Mouse (Mus musculus): ENCODE measurements around the gene Zmym6.
A peak's percentile ranks its signal among the peaks of the same experiment; 100 is the strongest.
"Not testable (repeated sequence)": the region's sequence is repeated elsewhere in the genome, so short reads cannot be mapped to it uniquely, and the experiment has no call there.

Zmym6 gene

DNA sequence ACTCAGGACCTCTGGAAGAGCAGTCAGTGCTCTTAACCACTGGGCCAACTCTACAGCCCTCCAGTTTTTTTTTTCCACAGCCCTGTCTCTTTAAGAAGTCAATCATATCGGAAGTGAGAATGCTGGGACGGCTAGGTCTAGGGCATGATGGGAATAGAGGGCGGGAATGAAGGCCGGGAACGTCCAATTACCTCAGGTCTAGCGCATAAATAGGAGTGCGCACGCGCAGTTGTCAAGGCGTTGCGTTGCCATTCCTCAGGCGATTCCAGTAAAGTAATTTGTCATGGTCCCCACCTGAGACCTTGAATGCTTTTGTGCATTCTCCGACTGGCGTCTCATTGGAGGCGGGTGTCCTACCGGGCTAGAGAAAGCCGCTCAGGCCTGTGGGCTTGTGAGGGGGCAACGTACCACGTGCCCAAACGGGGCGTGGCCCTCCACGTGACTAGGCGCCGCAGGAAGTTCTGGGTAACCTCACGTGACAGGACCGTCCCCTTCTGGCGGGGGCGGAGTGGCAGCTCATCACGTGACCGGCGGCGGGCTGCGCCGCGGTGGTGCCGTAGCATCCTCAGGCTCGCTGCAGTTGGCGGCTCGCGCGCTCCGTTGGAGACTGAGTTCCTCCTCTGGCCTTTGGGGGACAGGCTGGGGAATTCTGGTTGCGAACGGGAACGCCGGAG, at the start of gene Zmym6:
Zmym6 (plus strand) TSS at position 509 of the 674 bp plus-strand sequence.
- peak; percentile 99 for DNase-seq

DNA sequence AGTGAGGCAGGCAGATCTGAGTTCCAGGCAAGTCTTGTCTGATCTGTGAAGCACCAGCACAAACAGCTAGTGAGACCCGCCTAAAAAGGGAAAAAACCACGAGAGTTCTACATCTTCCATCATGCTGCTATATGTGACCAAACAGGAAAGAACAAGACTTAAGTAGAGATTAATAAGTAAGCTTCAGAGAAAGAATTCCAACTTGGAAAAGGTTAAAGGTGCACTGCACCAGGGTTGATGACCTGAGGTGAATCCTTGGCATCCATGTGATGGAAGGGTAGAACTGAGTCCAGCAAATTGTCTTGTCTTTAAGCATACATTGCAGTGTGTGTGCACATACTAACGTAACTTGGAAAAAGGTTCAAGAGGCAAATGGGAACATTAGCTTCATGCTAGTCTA, 40.0 kb upstream of the Zmym6 start:
- DNase-seq = no peak

DNA sequence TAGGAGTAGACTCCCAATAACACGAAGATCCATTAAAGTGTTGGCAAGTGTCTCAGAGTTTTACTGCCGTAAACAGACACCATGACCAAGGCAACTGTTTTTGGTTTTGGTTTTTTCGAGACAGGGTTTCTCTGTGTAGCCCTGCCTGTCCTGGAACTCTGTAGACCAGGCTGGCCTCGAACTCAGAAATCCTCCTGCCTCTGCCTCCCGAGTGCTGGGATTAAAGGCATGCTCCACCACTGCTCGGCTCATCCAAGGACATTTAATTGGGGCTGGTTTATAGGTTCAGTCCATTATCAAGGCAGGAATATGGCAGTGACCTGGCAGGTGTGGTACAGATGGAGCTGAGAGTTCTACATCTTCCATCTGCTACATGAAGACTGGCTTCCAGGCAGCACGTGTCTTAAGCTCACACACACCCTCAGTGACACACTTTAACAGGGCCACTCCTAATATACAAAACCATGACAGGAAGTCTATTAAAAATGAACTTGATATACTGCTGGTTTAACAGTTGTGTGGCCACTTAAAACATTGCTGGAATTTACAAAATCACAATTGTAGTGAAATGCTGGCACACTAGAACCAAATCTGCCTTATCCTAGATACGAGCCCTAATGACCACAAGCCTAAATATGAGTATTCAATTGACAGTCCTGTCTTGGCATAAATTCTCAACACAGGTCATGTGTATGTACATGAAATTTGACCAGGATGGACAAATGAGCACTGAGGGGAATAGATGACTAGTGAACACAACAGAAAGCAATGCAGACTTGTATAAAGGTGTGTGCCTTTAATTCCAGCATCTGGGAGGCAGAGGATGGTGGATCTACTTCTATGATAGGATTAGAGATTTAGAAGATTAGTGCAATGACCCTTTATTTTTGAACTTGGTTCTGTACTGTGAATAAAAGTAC, 39.0 kb upstream of the Zmym6 start:
- no peak for DNase-seq

DNA sequence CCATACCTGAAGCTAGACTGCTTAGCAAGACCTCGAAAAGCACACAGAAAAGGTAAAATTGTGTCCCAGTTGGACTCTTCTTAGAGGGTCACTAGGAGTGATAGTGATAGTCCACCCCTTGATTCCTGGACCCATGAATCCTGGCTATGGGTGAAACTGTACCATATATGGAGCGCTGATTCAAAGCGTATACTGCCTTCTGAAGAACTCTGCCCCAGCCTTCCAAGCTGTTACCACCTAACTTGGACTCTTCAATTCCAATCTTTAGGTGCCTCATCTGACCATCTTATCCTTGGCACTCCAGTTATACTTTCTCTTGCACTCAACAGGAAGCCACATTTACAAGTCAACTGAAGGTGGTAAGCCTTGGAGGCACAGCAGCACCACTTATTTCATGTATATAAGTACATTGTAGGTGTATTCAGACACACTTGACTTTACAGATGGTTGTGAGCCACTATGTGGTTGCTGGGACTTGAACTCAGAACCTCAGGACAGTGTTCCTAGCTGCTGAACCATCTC, 38.3 kb upstream of the Zmym6 start:
- DNase-seq = no peak

DNA sequence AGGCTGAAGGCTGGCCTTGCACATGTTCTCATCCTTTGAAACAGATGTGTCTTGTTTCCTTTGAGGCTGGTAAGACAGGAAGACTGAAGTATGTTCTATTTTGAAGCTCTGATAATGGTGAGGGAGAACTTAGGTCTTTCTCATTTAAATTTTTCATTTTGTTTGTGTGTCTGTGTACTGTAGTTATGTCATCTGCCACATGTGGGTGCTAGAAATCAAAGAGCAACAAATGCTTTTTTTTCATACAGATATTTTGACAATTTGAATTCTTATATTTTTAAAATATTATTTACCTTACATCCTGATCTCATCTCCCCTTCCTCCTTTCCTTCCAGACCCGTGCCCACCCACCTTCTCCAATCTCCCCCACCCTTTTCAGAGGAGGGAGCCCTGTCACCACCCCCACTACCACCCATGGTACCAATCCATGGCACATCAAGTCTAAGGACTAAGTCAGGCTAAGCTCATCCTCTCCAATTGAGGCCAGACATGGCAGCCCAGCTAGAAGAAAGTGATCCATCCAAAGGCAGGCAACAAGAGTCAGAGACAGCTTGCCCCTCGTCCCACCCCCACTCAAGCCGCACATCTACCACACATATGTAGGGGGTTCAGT, 37.2 kb upstream of the Zmym6 start:
- no peak for DNase-seq

DNA sequence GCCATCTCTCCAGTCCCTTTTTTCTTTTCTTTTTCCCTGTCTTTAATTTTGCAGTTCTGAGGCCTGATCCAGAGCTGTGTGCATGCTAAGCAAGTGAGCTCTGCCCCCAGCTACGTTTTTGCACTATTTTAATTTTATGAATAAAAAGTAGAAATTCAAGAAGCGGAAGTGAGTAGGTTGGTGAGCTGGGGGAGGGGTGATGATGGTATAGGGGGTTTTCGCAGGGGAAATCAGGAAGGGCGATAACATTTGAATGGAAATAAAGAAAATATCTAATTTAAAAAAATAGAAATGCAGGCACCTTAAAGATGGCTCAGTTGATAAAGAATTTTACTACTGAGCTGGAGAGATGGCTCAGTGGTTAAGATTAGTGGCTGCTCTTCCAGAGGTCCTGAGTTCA, 33.6 kb upstream of the Zmym6 start:
- no peak for DNase-seq

DNA sequence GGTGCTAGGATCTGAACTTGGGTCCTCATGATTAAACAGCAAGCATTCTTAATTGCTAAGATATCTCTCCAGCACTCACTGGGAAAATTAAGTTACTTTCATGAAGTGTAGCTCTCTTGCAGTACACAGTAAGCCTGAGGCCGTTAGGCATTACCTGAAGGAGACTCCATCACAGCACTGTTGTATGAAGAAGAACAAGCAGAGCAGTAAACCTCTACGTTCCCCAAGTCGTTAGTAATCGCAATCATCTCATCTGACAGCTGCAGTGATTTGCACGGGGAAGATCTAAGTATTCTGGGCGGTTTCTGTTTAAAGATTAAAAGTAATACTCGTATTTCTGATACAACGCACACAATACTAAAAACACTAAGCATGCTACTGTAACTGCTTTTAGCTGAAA, 26.1 kb upstream of the Zmym6 start:
- no peak for DNase-seq

DNA sequence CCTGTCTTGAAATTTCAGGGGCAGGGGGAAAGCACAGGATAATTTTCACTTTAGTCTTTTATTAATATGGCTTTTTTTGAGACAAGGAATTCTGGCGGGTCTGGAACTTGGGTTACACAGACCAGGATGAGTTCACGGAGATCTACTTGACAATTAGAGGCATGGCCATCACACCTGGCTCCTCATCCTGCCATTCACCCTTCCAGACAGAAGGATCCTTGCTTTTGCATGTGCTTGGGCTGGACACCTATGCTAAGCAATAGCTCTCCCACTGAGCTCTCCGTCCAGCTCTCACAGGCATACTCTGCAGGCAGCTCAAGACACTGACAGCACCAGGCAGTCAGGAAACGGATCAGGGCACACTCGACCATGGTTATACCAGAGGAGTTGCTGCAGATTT, 24.1 kb upstream of the Zmym6 start:
- DNase-seq = no peak

DNA sequence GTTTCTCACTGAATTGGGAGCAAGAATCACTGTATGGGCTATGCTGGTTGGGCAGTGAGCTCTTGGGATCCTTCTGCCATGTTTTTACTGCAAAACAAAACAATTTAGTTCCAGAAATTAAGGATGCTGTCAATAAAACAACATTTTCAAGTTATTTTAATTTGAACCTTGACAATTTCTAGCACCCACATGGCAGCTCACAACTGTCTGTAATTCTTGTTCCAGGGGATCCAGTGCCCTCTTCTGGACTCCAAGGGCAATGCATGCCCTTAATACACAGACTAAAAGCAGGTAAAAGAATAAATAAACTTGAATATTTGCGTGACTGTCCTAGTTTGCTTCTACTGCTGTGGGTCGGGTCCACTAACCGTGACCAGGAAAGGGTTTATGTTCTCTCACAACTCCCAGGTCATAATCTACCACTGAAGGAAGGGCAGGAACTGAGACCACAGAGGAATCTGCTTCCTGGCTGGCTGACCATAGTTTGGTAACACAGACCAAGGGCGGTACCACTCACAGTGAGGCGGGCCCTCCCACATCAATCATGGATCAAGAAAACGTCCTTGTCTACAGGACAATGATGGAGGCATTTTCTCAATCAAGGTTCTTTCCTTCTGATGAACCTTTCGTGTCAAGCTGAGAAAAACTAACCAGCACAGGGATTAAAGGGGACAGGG, 22.5 kb upstream of the Zmym6 start:
- DNase-seq = no peak

DNA sequence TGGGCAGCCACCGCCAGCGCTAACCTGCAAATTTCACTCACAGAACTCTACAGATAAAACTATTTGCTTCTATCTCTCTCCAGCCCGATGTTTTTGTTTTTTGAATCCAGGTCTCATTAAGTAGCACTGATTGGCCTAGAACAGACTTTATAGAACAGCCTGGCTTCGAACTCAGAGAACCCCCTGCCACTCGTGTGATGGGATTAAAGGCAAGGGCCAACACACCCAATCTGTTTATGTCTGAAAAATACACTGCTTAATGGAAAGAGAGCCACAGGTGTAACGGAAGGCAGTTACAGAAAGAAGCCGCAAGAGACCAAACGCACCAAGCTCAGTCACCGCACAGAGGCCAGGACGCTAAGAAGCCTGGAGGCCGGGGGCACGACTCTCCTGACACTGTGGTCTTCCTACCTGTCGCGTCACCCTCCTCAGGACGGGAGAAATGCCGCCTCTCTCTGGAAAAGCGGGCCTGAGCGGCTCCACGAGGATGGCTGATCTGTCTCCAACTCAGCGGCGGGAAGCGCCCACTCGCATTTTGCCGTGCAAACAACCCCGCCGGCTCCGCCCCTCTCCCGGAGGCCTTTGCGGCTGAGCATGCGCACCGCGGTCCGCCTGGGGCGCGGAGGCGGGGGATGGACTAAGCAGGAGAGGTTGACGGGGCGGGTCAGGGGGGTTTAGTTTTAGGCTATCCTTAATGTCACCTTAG, 16.4 kb upstream of the Zmym6 start, which contains the start of gene Zmym1:
Zmym1 (minus strand) TSS at position 568 of the 706 bp plus-strand sequence.
- peak; percentile 95 to 97 for DNase-seq

DNA sequence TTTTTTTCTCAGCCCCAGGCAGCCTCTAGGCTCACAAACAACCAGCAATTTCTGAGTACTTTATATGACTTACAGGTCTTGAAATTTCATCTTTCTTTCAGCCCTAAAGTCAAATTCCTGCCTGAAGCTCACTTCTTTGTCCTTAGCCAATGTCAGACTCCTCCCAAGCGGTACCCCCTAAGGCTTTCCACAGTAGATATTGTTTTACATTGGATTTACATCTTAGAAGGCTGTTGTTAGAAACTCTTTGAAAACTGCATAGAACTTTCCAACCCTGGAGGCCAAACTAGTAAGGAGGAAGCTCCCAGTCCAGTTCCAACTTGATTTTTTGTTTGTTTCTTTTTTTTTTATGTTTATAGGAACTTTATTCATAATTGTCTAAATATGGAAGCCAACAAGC, 13.1 kb upstream of the Zmym6 start:
- DNase-seq = no peak

DNA sequence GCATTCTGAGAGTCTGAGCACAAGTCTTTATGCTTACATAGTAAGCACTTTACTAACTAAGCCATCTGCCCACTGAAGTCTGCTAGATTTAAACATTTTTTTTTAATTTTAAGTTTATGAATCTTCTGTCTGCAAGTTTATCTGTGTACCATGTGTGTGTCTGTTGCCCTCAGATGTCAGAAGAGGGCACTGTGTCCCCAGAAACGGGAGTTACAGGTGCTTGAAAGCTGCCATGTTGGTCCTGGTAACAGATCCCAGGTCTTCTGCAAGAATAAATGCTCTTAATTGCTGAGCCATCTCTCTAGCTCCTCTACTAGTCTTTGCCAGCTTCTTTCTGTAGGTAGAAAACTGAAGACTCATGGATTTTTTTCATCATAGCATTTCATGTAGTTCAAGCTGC, 2.3 kb upstream of the Zmym6 start:
- no peak for DNase-seq

DNA sequence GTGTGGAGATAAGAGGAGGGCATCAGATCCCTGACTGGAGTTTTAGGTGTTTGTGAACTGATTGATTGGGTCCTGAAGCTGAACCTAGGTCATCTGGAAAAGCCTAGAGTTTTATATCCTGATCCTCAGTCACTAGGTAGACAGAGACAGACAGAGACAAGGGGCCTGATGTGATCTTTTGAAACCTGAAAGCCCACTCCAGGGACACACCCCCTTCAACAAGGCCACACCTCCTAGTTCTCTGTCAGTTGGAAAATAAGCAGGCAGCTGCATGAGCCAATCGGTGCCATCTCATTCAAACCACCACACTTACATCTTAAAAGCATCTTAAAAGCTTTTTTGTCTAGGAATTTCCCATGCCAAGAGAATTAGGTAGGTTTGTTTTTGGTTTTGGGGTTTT, 3.6 kb downstream of the Zmym6 start:
- DNase-seq = no peak

DNA sequence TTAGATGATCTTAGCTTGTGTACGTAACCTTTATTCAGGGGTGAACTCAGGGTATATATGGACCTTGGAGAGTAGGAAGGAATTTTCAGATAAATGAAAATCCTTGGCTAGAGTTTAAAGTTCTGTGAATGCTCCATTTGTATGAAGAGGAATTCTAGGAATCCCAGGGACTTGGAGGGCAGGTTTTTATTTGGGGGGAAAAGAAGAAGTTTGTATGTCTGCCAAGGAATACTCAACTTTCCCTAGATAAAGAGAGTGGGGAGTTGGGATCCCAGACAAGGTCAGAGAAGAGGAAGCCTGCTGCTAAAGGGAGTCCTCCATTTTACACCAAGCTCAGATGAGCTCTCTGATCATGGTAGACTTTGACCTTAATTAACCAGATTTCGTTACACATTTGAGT, 5.9 kb downstream of the Zmym6 start:
- DNase-seq = no peak

DNA sequence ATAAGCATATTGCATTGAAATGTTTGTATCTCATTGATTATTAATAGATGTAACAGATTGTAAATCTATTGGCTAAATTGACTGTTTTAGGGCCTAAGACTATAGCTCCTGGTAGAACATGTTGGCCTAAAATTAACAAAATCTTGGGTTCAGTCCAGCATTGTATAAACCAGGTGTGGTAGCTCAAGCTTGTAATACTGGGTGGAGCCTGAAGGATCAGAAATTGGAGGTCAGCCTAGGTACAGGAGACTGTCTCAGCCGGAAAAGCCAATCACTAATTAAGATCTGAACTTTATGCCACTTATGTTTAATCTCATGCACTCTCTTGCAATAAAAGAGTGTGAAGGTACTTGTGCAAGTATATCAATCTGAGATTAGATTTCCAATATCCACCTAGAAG, 8.6 kb downstream of the Zmym6 start:
- DNase-seq = no peak

DNA sequence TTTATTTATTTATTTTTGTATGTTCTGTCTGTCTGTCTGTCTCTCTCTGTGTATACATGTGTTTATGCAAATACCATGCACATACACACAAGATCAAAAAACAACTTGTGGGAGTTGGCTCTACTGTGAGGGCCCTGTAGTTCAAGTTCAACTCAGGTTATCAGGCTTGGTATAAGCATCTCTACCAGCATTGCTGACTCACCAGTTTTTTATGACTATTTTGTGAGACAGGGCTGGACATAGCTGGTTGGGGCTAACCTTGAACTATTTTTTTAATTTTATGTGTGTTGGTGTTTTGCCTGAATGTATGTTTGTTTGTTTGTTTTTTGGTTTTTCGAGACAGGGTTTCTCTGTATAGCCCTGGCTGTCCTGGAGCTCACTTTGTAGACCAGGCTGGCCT, 14.0 kb downstream of the Zmym6 start:
- no peak for DNase-seq

DNA sequence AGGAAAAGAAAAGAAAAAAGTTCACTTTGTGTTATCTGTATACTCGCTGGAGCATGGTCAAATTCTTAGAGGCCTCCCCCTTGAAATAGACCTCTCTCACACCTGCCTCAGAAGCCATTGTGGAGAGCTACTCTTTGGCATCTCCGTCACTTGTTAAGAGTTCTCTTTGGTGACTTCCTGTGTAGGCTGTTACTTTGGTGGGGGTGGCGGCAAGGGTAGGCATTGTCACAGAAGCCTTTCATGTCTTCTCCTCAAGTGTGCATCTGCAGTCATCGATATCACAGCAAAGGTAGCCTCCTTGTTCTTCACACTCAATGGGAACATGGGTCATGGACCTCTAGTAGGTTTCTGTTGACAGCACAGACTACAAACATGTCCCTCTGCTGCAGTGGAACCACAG, 17.9 kb downstream of the Zmym6 start:
- no peak for DNase-seq

DNA sequence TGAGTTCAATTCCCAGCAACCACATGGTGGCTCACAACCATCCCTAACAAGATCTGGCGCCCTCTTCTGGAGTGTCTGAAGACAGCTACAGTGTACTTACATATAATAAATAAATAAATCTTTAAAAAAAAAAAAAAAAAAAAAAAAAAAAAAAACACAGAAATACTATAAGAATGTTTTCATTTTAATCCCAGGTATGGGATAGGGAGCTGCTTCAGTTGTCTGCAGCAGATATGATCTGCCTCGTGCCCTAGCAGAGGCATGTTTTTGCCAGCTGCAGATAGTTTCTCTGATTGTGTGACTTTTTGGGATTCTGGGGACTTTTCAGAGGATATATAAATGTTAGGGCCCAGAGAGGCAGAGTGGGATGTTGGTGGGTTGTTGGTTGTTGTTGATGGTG, 22.4 kb downstream of the Zmym6 start:
- not testable (repeated sequence) for DNase-seq

DNA sequence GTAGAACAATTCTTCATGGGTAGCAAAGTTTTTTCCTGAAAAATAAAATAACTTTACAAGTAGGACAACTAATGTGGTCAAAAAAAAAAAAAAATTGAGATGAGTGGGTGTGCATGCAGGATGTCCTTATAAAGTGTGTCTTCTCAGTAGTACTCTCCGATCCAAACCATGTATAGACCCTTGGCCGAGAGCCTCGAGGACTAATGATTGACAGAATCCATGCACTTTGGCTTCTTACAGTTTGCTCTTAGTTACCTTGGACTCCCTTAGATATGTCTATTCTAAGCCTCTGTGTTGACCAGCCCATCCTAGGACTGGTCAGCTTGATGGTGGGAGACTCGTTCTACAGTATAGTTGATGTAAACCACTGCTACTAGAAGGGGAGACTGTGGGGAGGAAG, 30.4 kb downstream of the Zmym6 start:
- DNase-seq = no peak

DNA sequence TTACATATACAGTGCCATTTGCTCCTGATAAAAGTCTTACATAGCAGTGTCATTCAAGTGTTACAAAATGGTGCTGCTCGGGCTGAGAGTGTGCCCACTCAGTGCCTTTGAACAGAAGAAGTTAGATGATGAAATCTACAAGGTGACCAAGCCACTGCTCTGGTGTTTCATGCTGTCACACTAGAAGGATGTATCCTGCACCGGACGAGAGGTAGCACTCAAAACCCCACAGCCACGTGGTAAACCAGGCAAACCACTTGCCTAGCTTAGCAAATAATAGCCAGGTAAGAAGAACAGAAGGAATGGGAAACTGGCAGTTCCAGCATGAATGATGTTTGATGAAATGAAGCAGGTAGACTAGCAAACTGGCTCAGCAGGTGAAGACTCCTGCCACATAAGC, 33.4 kb downstream of the Zmym6 start:
- DNase-seq = no peak

DNA sequence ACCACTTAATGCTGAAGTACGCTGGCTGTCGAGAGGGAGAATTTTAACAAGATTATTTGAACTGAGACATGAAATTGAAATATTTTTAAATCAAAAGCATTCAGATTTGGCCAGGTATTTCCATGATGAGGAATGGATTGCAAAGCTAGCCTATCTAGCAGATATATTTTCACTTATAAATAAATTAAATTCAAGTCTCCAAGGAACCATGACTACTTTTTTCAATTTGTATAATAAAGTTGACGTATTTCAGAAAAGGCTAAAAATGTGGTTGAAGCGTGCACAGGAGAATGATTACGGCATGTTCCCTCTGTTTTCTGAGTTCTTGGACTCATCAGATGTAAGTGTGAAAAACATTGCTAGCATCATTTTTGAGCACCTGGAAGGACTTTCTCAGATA, 46.2 kb downstream of the Zmym6 start, which contains the start of gene Tmem35b:
Tmem35b (plus strand) TSS at position 301 of the 400 bp plus-strand sequence.
- no peak for DNase-seq

DNA sequence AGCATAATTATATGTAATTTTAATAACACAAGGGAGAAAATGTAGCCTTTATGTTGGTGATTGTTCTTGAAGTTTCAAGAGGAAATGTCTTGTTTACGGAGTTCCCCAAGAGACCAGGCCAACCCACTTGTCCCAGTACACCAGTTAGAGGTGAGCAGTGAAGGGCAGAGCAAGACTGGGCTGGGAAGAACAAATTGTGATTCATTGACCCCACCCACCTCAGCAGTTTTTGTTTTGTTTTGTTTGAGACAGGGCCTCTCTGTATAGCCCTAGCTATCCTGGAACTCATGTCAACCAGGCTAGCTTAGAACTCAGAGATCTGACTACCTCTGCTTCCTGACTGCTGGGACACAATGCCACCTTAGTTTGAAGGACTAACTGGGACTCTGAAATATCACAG, 47.1 kb downstream of the Zmym6 start:
- DNase-seq = no peak

Data from cerebellum, postnatal 10 days (tissue).